Mouse (Mus musculus): ENCODE data around the gene Stxbp5l. TPM values are rescaled to one million over a fixed set of nuclear protein-coding genes. Genes with fewer than 3 reads are reported as not detected.
"Not testable (repeated sequence)": the region's sequence is repeated elsewhere in the genome, so short reads cannot be mapped to it uniquely, and the experiment has no call there.

The Stxbp5l gene
- not detected for total RNA-seq (2021)
- long read RNA-seq, experiment 1, partial matches to known transcripts = 0 of 1 reads
- long read RNA-seq, experiment 1, other reads (novel, unspliced or antisense) = 0 of 1 reads
- long read RNA-seq, experiment 2 = 0 reads

DNA sequence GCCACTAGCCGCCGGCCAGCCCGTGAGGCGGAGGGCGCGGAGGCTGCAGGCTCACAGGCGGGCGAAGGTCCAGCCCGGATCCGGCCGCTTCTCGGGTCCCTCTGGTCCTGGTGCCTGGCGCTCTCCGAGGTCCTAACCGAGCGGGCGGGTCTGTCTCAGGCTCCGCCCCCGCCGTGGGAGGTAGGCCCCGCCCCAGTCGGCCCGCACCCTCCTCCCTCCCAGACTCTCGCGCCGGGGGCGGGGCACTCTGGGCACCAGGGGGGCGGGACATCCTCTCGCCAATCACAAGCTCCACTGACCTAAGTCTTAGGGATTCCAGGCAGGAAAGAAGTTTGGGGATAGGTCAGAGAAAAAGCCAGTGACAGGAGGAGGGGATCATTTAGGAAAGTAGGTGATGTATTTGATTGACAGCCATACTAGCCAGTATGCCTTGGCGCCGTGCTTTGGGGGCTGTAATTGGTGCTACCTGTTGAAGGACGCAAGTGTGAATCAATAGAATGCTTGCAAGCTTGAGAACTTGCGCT is at the start of gene Stxbp5l:
Stxbp5l (minus strand) TSS at position 142 of the 524 bp plus-strand sequence.
- intact Hi-C loops (cut with DNase I) = no loop called here
- peak; percentile 83 to 91 for DNase-seq

- intact Hi-C loops (cut with DNase I) = no loop called here
- no peak for DNase-seq
These were observed 48.8 kb upstream of the Stxbp5l start for GRCm38 (mm10) chr16:37433418-37434204.

DNA sequence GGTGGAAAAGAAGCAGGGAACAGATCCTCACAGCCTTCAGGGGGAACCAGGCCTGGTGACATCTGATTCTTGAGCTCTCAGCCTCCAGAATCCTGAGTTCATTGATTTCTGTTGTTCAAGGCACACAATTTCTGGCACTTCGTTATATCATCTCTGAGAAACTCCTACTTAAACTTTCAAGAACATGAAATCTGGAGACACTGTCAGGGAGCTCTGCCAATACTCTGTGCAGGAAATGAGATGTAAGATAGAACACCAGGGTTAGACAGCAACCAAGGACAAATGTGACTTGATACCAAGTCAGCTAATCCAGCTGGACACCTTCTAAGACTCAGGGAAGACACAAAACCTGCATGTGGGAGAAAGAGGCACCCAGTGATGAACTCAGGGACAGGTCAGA is 40.7 kb upstream of the Stxbp5l start:
- intact Hi-C loops (cut with DNase I) = no loop called here
- DNase-seq = no peak

DNA sequence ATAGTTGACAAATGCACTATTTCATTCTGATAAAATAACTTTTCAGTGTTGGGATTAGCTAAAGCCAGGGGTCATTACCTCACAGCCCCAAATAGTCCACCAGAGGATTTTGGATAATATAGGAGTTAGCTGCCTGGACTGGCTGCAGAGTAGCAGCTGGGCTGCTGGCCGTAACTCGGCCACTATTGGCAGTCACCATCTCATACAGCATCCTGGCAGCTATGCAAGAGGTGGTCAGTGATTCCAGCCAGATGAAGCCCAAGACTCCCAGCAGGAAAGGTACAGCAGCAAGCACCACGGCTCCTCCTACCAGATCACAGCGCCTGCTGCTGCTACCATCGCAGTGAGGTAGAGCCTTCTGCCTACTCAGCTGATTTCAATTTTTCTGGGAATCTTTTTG is 38.1 kb upstream of the Stxbp5l start:
- intact Hi-C loops (cut with DNase I) = no loop called here
- DNase-seq = peak; percentile 31 to 46

GRCm38 (mm10) chr16:37421851-37422250 is 37.1 kb upstream of the Stxbp5l start:
- intact Hi-C loops (cut with DNase I) = no loop called here

GRCm38 (mm10) chr16:37420512-37420911 is 35.8 kb upstream of the Stxbp5l start:
- no peak for DNase-seq
- intact Hi-C loops (cut with DNase I) = no loop called here

More at GRCm38 (mm10) chr16:37421851-37422250, 37.1 kb upstream of the Stxbp5l start:
- DNase-seq = no peak

- DNase-seq = peak in 1 of 2 experiments; percentile 2
- intact Hi-C loops (cut with DNase I) = no loop called here
These were observed 20.8 kb upstream of the Stxbp5l start for GRCm38 (mm10) chr16:37405536-37405935.

GRCm38 (mm10) chr16:37404922-37405321 is 20.2 kb upstream of the Stxbp5l start:
- DNase-seq = no peak
- intact Hi-C loops (cut with DNase I) = no loop called here

GRCm38 (mm10) chr16:37389964-37390363 is 5.2 kb upstream of the Stxbp5l start:
- intact Hi-C loops (cut with DNase I) = no loop called here

DNA sequence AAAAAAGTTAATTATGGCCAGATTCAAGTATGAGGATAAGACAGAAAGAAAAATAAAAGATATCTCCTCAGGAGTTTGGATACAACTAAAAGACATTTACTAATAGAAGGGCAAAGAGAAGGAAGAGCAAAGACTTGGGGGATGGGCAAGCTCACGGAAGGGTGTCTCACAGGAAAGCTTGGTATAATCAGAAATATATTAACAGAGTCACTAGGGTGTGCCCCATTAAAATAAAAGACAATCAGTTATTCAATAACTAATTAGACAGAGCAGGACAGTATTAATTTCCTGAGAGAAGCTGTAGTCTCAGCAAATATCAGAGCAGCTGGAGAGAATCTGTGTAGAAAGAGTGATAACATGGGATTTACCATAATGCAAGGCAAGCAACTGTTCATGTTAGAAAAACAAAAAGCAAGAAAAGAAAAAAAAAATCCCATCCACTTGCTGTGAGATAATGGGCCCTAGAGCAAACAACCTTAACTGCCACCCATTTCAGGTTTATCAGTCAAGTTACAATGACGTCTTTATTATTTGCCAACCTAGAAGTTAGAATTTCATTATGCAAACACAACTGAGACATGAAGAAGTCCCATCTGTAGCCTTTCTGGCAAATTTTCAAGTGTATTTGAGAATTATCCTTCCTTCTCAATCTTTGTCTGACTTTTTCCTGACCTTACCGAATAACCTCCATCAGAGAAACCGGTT is 4.6 kb upstream of the Stxbp5l start:
- intact Hi-C loops (cut with DNase I) = no loop called here
- no peak for DNase-seq

More at GRCm38 (mm10) chr16:37389964-37390363, 5.2 kb upstream of the Stxbp5l start:
- no peak for DNase-seq

- peak; percentile 9 to 13 for DNase-seq
- intact Hi-C loops (cut with DNase I) = no loop called here
These were observed 393 bp downstream of the Stxbp5l start for GRCm38 (mm10) chr16:37384369-37384768.

DNA sequence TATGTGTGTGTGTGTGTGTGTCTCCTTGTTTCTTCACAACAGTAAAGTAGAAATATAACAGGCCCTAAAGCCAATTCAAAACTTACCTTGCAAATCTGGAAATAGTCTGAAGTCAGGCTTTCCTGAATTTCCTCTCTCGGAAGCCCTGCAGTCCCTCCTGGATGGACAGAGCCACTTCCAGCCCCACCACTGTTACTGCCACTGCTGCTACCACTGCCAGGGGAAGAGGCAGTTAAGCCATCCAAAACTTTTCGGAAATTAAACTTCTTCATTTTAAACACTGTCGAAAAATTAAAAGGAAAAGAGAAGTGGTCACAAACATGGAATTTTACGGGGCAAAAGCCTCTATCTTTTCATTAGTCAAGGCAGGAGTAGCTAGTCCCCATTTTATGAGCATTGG is 1.3 kb downstream of the Stxbp5l start:
- no peak for DNase-seq
- intact Hi-C loops (cut with DNase I) = no loop called here

DNA sequence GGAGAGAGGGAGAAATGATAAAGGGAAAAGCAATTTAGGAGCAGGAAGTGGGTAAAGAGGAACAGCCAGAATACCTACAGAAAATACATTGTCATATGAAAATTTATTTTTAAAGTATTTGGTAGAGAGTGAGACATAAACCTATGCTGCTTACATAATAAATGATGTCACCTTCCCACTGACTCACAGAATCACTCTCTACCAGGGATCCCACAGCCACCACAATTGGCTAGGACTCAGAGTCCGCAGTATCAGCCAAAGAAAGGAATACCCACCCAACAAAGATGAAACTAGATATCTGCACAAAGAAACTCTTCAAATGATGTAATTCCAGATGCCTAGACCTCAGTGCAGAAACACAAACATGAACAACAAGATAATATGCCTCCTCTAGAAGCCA is 12.0 kb downstream of the Stxbp5l start:
- intact Hi-C loops (cut with DNase I) = no loop called here
- DNase-seq = no peak

- intact Hi-C loops (cut with DNase I) = no loop called here
- no peak for DNase-seq
These were observed 17.3 kb downstream of the Stxbp5l start for GRCm38 (mm10) chr16:37367426-37367825.

DNA sequence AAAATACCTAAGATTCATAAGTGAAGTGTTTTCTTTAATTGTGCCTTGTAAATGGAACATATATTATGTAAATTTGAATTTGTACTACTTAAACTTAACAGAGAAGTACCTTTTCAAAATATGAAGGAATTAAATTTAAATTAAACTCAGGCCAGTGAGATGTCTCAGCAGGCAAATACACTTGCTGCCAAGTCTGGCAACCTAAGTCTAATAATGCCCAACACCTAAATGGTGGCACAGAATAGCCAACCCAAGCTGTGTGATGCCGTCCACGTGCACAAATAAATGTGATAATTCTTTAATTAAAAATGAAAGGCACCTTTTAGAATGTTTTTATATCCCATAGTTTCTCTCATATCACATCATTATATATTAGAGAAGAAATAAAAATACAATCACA is 20.8 kb downstream of the Stxbp5l start:
- intact Hi-C loops (cut with DNase I) = no loop called here
- no peak for DNase-seq

DNA sequence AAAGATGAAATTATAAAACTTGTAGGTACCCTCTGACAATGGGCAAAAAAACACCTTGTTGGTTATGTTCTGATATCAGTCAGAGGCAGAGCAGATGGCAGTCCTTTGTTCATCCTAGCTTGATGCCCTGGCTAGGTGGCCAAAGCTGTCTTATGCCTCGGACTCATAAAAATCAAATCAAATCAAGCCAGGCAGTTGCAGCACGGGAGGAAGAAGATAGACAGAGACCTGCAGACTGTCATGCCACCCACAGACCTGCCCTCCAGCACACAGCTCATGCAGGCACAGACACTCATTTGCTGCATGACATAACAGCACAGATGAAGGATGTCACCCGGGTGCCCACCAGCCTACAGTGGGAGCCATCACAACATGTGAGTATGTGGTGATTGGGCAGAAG is 29.1 kb downstream of the Stxbp5l start:
- no peak for DNase-seq

GRCm38 (mm10) chr16:37347092-37347491 is 37.7 kb downstream of the Stxbp5l start:
- intact Hi-C loops (cut with DNase I) = loop anchor here (1.0 to 2.0 kb wide), 2 partner anchors 289 to 336 kb away; no protein-coding TSS in a partner anchor

More for the DNA sequence above, 29.1 kb downstream of the Stxbp5l start:
- intact Hi-C loops (cut with DNase I) = no loop called here

DNA sequence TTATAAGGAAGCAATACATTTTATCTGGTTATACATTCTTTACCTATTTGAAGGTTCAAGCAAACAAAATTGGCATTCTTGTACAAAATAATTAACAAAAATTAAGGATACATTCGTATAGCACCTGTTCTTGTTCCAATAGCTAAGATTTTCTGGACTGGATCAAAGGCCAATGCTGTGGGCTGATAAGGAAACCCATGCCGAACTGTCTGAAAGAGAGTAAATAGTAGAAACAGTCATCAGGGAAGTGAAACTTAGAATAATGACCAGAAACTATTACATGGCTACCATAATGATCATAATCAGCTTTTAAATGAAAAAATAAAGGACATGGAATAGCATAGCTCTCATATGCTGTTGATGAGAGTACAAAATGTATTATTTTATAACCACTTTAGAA is 39.8 kb downstream of the Stxbp5l start:
- DNase-seq = no peak
- intact Hi-C loops (cut with DNase I) = no loop called here

More at GRCm38 (mm10) chr16:37347092-37347491, 37.7 kb downstream of the Stxbp5l start:
- DNase-seq = peak; percentile 13 to 33

- intact Hi-C loops (cut with DNase I); DNase-seq: not testable (repeated sequence)
These were observed 43.3 kb downstream of the Stxbp5l start for GRCm38 (mm10) chr16:37341446-37341845.

GRCm38 (mm10) chr16:37338177-37338576 is 46.6 kb downstream of the Stxbp5l start:
- intact Hi-C loops (cut with DNase I) = no loop called here

GRCm38 (mm10) chr16:37337529-37337928 is 47.2 kb downstream of the Stxbp5l start:
- DNase-seq = no peak
- intact Hi-C loops (cut with DNase I) = no loop called here

More at GRCm38 (mm10) chr16:37338177-37338576, 46.6 kb downstream of the Stxbp5l start:
- DNase-seq = no peak
